Mouse (Mus musculus) layer of hippocampus, adult 2 months (tissue): ENCODE results near the gene Parpbp. TPM values are rescaled to one million over a fixed set of nuclear protein-coding genes. Genes with fewer than 3 reads are reported as not detected.

Source experiments
- DNase-seq, 2 experiments: peaks; one replicate each; pipeline ENCODE4 v3.0.0; 2022; ENCODE audit warnings: low spot score in 2 of 2
- H3K27ac ChIP-seq: fragments of 200-600 bp; 2 replicates; pipeline ENCODE4 v1.8.1; 2022
- H3K4me3 ChIP-seq: fragments of 200-600 bp; 2 replicates; pipeline ENCODE4 v1.8.1; 2022; ENCODE audit warnings: mild to moderate bottlenecking
- CTCF ChIP-seq: fragments of 200-600 bp; conservative IDR thresholded peaks from 2 replicates; pipeline ENCODE4 v1.8.1; 2022; ENCODE audit warnings: antibody characterized with exemption, mild to moderate bottlenecking, moderate library complexity
- total RNA-seq, 2 experiments: library from RNA; stranded (reverse); gene quantifications; 2 replicates each; pipeline ENCODE4 v1.2.3; 2021

Gene Parpbp
- total RNA-seq, 2 experiments from 2014 or later, result 0.59 to 0.64 TPM

DNA sequence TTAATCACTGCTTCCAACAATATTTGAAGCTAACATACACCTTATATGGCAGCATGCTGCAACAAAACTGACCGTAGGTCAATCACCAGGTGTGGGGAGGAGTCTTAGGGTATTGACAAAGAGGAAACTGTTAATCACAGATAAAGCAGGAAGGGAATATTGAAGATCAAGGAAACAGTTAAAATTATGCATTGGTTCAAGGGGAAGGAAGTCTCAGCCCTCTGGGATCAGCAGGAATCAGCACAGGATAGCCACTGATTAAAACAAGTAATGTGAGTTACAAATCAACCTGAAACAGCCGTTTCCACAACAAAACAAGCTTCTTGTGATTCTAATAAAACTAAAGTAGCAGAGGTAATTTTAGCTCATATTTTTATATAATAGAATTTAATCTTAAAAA lies 81.9 kb downstream of the Parpbp start:
- no peak for TF ChIP-seq CTCF
- DNase-seq, result no peak
- H3K27ac ChIP-seq, result no peak overlapping the region
- no peak overlapping the region for H3K4me3 ChIP-seq

DNA sequence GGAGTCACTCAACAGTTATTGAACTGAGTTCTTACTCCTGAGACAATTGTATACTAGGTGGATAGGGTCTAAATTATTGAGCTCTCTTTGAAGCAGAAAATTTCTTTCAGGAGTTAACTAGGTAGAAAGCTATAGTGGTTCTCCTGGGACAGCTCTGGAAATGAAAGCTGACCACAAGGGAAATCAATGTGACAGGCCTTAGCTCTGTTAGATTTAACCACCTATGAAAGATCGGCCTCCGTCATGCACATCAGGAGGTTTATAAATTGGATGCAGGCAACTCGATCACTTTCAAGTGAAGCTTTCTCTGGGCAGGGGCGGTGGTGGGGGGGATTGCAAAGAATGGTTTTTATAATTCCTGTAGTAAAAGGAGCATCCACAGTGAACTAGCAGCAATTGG lies 83.3 kb downstream of the Parpbp start:
- no peak for DNase-seq
- H3K27ac ChIP-seq, result no peak overlapping the region
- no peak overlapping the region for H3K4me3 ChIP-seq
- TF ChIP-seq CTCF, result no peak

DNA sequence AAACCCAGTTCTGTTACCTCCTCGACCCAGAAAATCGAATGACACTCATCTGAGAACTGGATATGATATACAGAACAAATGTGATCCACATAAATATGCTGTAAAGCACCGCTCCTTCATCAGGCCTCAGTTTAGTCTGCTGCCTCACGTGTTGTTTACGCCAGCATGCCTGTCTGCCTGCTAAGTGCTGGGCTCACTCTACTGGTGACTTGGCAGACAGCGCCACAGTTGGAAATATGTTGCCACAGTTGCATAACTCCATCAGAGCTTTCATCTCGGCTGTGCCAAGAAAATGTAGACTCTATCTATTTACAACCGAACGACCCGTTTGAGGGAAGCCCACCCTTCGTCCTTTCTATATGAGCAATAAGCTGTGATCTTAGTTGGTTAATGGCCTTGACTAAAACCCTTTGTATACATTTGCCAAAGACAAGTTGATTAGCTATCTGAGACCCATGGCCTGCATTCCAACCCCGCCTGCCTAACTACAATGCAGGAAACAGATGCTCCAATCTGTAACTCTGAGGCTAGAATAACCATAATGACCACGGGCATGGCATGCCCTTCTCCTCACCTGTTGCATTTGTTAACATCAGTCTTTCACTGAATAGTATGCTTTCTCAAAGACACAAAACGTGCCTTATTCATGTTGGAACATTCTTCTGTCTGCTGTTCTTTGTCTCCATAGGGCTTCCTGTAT lies 89.6 kb downstream of the Parpbp start:
- Histone ChIP-seq H3K4me3 (no peak overlapping the region), H3K27ac (no peak overlapping the region)
- peak; percentile 48 to 60 for DNase-seq
- TF ChIP-seq CTCF, result peak; percentile 59

DNA sequence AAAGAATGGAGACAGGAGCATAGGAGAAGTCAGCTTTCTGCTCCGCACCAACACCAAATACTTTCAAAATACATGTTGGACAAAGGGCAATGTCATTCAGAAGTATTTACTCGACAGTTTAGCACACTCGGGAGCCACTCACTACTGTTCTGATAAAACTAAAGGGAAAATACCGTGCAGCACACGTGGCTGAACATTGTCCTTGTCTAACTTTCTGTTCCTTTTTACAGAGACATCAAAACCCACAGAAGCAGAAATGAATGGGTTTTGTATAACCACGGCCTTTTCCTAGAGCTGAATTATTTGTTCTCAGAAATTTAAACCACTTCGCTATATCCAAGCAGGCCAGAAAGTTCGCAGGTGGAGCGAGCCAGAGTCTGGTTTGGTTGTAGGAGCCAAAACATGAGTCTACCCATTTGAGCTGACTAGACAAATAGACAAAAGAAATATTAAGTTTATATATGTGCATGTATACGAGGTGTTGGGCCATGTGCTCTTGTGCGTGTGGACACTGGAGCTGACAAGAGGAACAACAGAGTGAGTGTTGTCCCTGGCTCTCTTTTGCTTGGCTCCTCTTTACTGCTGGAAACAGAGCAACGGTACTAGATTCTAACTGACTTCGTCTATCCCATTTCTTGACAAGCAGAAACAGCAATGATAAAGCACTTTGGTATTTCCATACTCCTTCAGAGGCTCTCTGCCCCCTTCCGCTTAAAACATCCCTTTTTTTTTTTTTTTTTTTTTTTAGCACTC lies 92.3 kb downstream of the Parpbp start:
- no peak overlapping the region for H3K27ac ChIP-seq
- H3K4me3 ChIP-seq, result no peak overlapping the region
- no peak for DNase-seq
- TF ChIP-seq CTCF, result no peak

DNA sequence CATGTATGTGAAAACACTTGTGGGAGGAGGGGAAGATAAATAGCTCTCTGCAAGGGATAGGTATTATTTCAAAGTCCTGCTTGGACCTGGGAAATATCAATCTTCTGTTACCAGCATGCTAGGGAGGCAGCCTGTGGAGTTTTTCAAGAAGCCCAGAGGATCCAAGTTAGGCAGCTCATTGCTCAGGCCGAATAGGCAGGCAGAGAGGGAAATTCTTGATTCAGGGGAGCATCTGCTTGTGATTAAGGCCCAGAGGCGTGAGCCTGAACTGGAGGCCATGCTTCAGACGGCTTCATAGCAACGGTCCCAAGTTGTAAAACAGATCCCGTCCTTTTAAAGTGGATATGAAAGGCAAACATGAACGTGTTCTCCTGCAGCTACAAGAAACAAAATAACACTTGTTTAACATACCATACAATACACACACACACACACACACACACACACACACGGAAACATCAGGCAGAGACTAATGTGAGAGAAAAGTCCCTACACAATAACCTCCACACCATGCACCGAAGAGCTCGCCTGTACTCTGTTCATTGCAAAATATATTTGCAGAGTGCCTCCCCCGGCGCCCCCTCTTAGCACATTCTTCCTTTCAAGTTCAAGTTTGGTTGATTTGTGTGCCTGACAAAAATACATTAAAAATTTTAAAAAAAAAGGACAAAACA lies 100.5 kb downstream of the Parpbp start:
- H3K27ac ChIP-seq, result no peak overlapping the region
- H3K4me3 ChIP-seq, result no peak overlapping the region
- DNase-seq, result no peak
- no peak for TF ChIP-seq CTCF

DNA sequence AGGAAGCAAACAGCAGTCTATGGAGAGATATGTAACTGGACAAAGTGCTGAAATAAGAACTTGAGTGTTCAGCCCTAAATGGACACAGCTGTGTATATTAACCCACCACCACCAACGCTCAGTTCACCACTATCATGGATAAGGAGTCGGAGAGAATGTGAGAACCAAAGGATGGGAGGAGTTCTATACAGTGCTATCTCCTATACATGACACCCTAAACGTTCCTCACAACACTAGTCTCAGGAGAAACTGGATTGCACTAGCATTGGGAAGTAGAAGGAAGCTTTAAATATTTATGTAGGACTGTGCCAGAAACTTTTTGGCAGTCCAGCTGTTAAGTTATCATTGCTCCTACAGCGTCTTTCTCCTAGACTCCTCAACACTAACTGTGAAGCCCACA lies 102.4 kb downstream of the Parpbp start:
- no peak overlapping the region for H3K27ac ChIP-seq

More for the DNA sequence above, 102.4 kb downstream of the Parpbp start:
- no peak for TF ChIP-seq CTCF
- DNase-seq, result no peak
- no peak overlapping the region for H3K4me3 ChIP-seq

Other genes starting within 250 kb of the Parpbp start
- not detected for gene Pmch, start 55.9 kb downstream of the Parpbp start, total RNA-seq
- 1 to 10 TPM; 8.0 to 8.4 TPM for gene Nup37, start 51 bp upstream of the Parpbp start, total RNA-seq
- 10 to 100 TPM; 23.8 to 26.8 TPM for gene Washc3, start 54.2 kb upstream of the Parpbp start, total RNA-seq
- 1 to 10 TPM in 1 of 2 experiments, under 1 TPM in 1; 0.88 to 1.5 TPM for gene Dram1, start 232.1 kb upstream of the Parpbp start, total RNA-seq
- gene Gnptab, start 232.2 kb upstream of the Parpbp start, total RNA-seq, result 10 to 100 TPM; 72.6 to 74.4 TPM